Mouse (Mus musculus): Measurements from ENCODE around the gene Kif26b. TPM values are rescaled to one million over a fixed set of nuclear protein-coding genes. Genes with fewer than 3 reads are reported as not detected.

Kif26b gene
- total RNA-seq, 2 experiments from 2014 or later = 16.3 to 18.8 TPM

GRCm38 (mm10) chr1:178639951-178640350 is 111.0 kb downstream of the Kif26b start:
- no peak for DNase-seq (ENCODE audit: extremely low spot score in 1 of 2, low spot score in 2 of 2)
- intact Hi-C loops (cut with DNase I) = no loop called here

GRCm38 (mm10) chr1:178640719-178641455 is 112.0 kb downstream of the Kif26b start:
- DNase-seq (ENCODE audit: extremely low spot score in 1 of 2, low spot score in 2 of 2) = peak in 1 of 2 experiments; percentile 48
- intact Hi-C loops (cut with DNase I) = no loop called here

GRCm38 (mm10) chr1:178641788-178642187 is 112.9 kb downstream of the Kif26b start:
- intact Hi-C loops (cut with DNase I) = no loop called here
- no peak for DNase-seq (ENCODE audit: extremely low spot score in 1 of 2, low spot score in 2 of 2)

- intact Hi-C loops (cut with DNase I) = no loop called here
- no peak for DNase-seq (ENCODE audit: extremely low spot score in 1 of 2, low spot score in 2 of 2)
Measured at GRCm38 (mm10) chr1:178644954-178645353, 116.0 kb downstream of the Kif26b start.

- intact Hi-C loops (cut with DNase I) = no loop called here
- DNase-seq (ENCODE audit: extremely low spot score in 1 of 2, low spot score in 2 of 2) = no peak
Measured at GRCm38 (mm10) chr1:178646589-178646988, 117.7 kb downstream of the Kif26b start.

- no peak for DNase-seq (ENCODE audit: extremely low spot score in 1 of 2, low spot score in 2 of 2)
- intact Hi-C loops (cut with DNase I) = no loop called here
Measured at GRCm38 (mm10) chr1:178655525-178655924, 126.6 kb downstream of the Kif26b start.

GRCm38 (mm10) chr1:178661035-178661434 is 132.1 kb downstream of the Kif26b start:
- no peak for DNase-seq (ENCODE audit: extremely low spot score in 1 of 2, low spot score in 2 of 2)
- intact Hi-C loops (cut with DNase I) = no loop called here

GRCm38 (mm10) chr1:178661556-178661955 is 132.6 kb downstream of the Kif26b start:
- no peak for DNase-seq (ENCODE audit: extremely low spot score in 1 of 2, low spot score in 2 of 2)
- intact Hi-C loops (cut with DNase I) = no loop called here

GRCm38 (mm10) chr1:178663539-178663938 is 134.6 kb downstream of the Kif26b start:
- no peak for DNase-seq (ENCODE audit: extremely low spot score in 1 of 2, low spot score in 2 of 2)
- intact Hi-C loops (cut with DNase I) = no loop called here

- no peak for DNase-seq (ENCODE audit: extremely low spot score in 1 of 2, low spot score in 2 of 2)
- intact Hi-C loops (cut with DNase I) = no loop called here
Measured at GRCm38 (mm10) chr1:178664271-178664969, 135.5 kb downstream of the Kif26b start.

GRCm38 (mm10) chr1:178666524-178666923 is 137.6 kb downstream of the Kif26b start:
- intact Hi-C loops (cut with DNase I) = no loop called here

GRCm38 (mm10) chr1:178667808-178668207 is 138.9 kb downstream of the Kif26b start:
- DNase-seq (ENCODE audit: extremely low spot score in 1 of 2, low spot score in 2 of 2) = no peak
- intact Hi-C loops (cut with DNase I) = no loop called here

More at GRCm38 (mm10) chr1:178666524-178666923, 137.6 kb downstream of the Kif26b start:
- no peak for DNase-seq (ENCODE audit: extremely low spot score in 1 of 2, low spot score in 2 of 2)

- intact Hi-C loops (cut with DNase I) = no loop called here
- DNase-seq (ENCODE audit: extremely low spot score in 1 of 2, low spot score in 2 of 2) = no peak
Measured at GRCm38 (mm10) chr1:178668907-178669306, 140.0 kb downstream of the Kif26b start.

- no peak for DNase-seq (ENCODE audit: extremely low spot score in 1 of 2, low spot score in 2 of 2)
- intact Hi-C loops (cut with DNase I) = no loop called here
Measured at GRCm38 (mm10) chr1:178673051-178673450, 144.1 kb downstream of the Kif26b start.

- intact Hi-C loops (cut with DNase I) = no loop called here
- DNase-seq (ENCODE audit: extremely low spot score in 1 of 2, low spot score in 2 of 2) = no peak
Measured at GRCm38 (mm10) chr1:178673506-178673905, 144.6 kb downstream of the Kif26b start.

GRCm38 (mm10) chr1:178675542-178676252 is 146.8 kb downstream of the Kif26b start:
- intact Hi-C loops (cut with DNase I) = no loop called here

GRCm38 (mm10) chr1:178677160-178677559 is 148.2 kb downstream of the Kif26b start:
- intact Hi-C loops (cut with DNase I) = no loop called here

More at GRCm38 (mm10) chr1:178675542-178676252, 146.8 kb downstream of the Kif26b start:
- no peak for DNase-seq (ENCODE audit: extremely low spot score in 1 of 2, low spot score in 2 of 2)

GRCm38 (mm10) chr1:178677630-178678221 is 148.8 kb downstream of the Kif26b start:
- intact Hi-C loops (cut with DNase I) = no loop called here
- no peak for DNase-seq (ENCODE audit: extremely low spot score in 1 of 2, low spot score in 2 of 2)

More at GRCm38 (mm10) chr1:178677160-178677559, 148.2 kb downstream of the Kif26b start:
- DNase-seq (ENCODE audit: extremely low spot score in 1 of 2, low spot score in 2 of 2) = no peak

- DNase-seq (ENCODE audit: extremely low spot score in 1 of 2, low spot score in 2 of 2) = peak; percentile 8 to 58
- intact Hi-C loops (cut with DNase I) = no loop called here
Measured at GRCm38 (mm10) chr1:178683631-178684030, 154.7 kb downstream of the Kif26b start.
